ENCODE assay signal across 20 mouse cellular contexts in the genomic region with DNA sequence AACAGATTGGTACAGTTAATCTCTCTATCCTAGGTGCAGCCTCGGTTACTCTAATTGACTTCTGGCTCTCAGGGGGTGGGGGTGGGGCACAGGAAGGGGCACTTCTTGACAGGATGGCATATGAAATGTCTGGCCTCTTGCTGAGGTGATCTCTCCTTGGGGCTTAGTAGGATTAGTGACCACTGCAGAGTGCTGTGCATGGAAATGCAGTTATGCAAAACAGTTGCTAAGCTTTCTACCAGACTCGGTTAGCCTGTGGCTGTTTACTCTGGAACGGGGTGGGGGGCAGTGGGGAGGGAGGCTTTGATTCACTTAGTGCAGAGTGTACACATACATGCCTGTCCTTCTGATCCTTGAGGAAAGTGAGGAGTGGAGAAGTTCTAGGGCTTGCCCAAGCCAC.
DNase-seq lines count a peak whose midpoint lies in the region; ATAC-seq and TF ChIP-seq lines count a peak whose summit lies in the region.
"Had no signal": no experiment of that assay in that cellular context is flagged by ENCODE, and none has a peak within 500 bp of the region (broad histone marks: within the 10 kb centered on the region; RNA-seq: fewer than 3 reads in every experiment).

No protein-coding gene starts in this region.

- no peak overlapping the region for H3K4me3 ChIP-seq in hindbrain, embryonic 11.5 days (ENCODE audit: low read depth, low read length)
- H3K4me3 ChIP-seq in hindbrain, embryonic 10.5 days, result no peak overlapping the region
- no peak overlapping the region for H3K4me3 ChIP-seq in neural tube, embryonic 14.5 days (ENCODE audit: low read depth, low read length)
- H3K4me3 ChIP-seq in hindbrain, embryonic 16.5 days (ENCODE audit: low read length), result no peak overlapping the region
- H3K4me3 ChIP-seq in intestine, postnatal 0 days (ENCODE audit: low read depth, low read length), result no peak overlapping the region
- H3K4me3 ChIP-seq: gastrocnemius, adult 2 months; stomach, embryonic 15.5 days had no signal

- DNase-seq in hindbrain, embryonic 11.5 days (ENCODE audit: low spot score), result no peak
- DNase-seq in hindbrain, embryonic 10.5 days (ENCODE audit: low spot score), result no peak
- DNase-seq in neural tube, embryonic 10.5 days (ENCODE audit: extremely low spot score, low spot score), result no peak
- DNase-seq in retina, postnatal 1 day, result peak; percentile 68
- no peak for DNase-seq in Muller cell, postnatal 12 days (ENCODE audit: inconsistent ontology term)
- DNase-seq: adrenal gland, postnatal 10 days; cerebellum, adult 9-11 months; gastrocnemius, adult 2 months; heart, postnatal 4 days; kidney, adult 11 months; lung, adult 2 months; lung, postnatal 36 days; right cerebral cortex, postnatal 14 days; thymus, adult 18-20 months; thymus, postnatal 4 days had no signal

- no peaks in the 10 kb centered on the region for H3K27me3 ChIP-seq in hindbrain, embryonic 11.5 days (ENCODE audit: control insufficient read depth, insufficient read depth, low read length)
- peaks cover 14% of the 10 kb centered on the region; the same call in 1 of the 2 replicates for H3K27me3 ChIP-seq in hindbrain, embryonic 10.5 days (ENCODE audit: insufficient read depth, poor library complexity, severe bottlenecking)
- no peaks in the 10 kb centered on the region for H3K27me3 ChIP-seq in neural tube, embryonic 14.5 days (ENCODE audit: control insufficient read depth, insufficient read depth, low read length)
- no peaks in the 10 kb centered on the region for H3K27me3 ChIP-seq in hindbrain, embryonic 16.5 days (replicated peaks; ENCODE audit: control insufficient read depth, insufficient read depth, low read length)
- no peaks in the 10 kb centered on the region for H3K27me3 ChIP-seq in intestine, postnatal 0 days (replicated peaks; ENCODE audit: control insufficient read depth, insufficient read depth, low read length)
- H3K27me3 ChIP-seq: stomach, embryonic 15.5 days had no signal

- H3K9me3 ChIP-seq in hindbrain, embryonic 11.5 days (ENCODE audit: control insufficient read depth, low read length), result no peaks in the 10 kb centered on the region
- H3K9me3 ChIP-seq in hindbrain, embryonic 10.5 days, result no peaks in the 10 kb centered on the region
- no peaks in the 10 kb centered on the region for H3K9me3 ChIP-seq in neural tube, embryonic 14.5 days (ENCODE audit: control insufficient read depth, low read length)
- no peaks in the 10 kb centered on the region for H3K9me3 ChIP-seq in hindbrain, embryonic 16.5 days (ENCODE audit: control insufficient read depth, low read length)
- H3K9me3 ChIP-seq in intestine, postnatal 0 days (ENCODE audit: control insufficient read depth), result no peaks in the 10 kb centered on the region
- H3K9me3 ChIP-seq: stomach, embryonic 15.5 days had no signal

- ATAC-seq in hindbrain, embryonic 11.5 days (ENCODE audit: low FRiP score), result peak; percentile 33; the same call in 1 of the 2 replicates
- ATAC-seq in neural tube, embryonic 14.5 days (ENCODE audit: low read depth), result peak; percentile 20; the same call in 1 of the 2 replicates
- ATAC-seq in hindbrain, embryonic 16.5 days, result peak; percentile 29; the same call in 1 of the 2 replicates
- ATAC-seq in intestine, postnatal 0 days, result no peak

- H3K27ac ChIP-seq in hindbrain, embryonic 11.5 days (ENCODE audit: low read depth, low read length), result no peak overlapping the region
- H3K27ac ChIP-seq in hindbrain, embryonic 10.5 days, result no peak overlapping the region
- no peak overlapping the region for H3K27ac ChIP-seq in neural tube, embryonic 14.5 days (ENCODE audit: low read depth, low read length)
- H3K27ac ChIP-seq in hindbrain, embryonic 16.5 days (ENCODE audit: low read depth, low read length), result no peak overlapping the region
- no peak overlapping the region for H3K27ac ChIP-seq in intestine, postnatal 0 days (ENCODE audit: low read depth, low read length)
- H3K27ac ChIP-seq: gastrocnemius, adult 2 months; stomach, embryonic 15.5 days had no signal

- no peaks in the 10 kb centered on the region for H3K36me3 ChIP-seq in hindbrain, embryonic 11.5 days (ENCODE audit: control insufficient read depth, insufficient read depth, low read length)
- H3K36me3 ChIP-seq in hindbrain, embryonic 10.5 days, result no peaks in the 10 kb centered on the region
- no peaks in the 10 kb centered on the region for H3K36me3 ChIP-seq in neural tube, embryonic 14.5 days (ENCODE audit: control insufficient read depth, insufficient read depth, low read length)
- no peaks in the 10 kb centered on the region for H3K36me3 ChIP-seq in hindbrain, embryonic 16.5 days (ENCODE audit: control insufficient read depth, insufficient read depth, low read length)
- H3K36me3 ChIP-seq in intestine, postnatal 0 days (ENCODE audit: control insufficient read depth, insufficient read depth), result no peaks in the 10 kb centered on the region
- H3K36me3 ChIP-seq: stomach, embryonic 15.5 days had no signal

- H3K4me2 ChIP-seq in hindbrain, embryonic 11.5 days (replicated peaks; ENCODE audit: low read depth, low read length), result no peak overlapping the region
- no peak overlapping the region for H3K4me2 ChIP-seq in neural tube, embryonic 14.5 days (ENCODE audit: low read depth, low read length)
- H3K4me2 ChIP-seq in hindbrain, embryonic 16.5 days (ENCODE audit: low read length), result no peak overlapping the region
- H3K4me2 ChIP-seq in intestine, postnatal 0 days (replicated peaks; ENCODE audit: low read depth), result no peak overlapping the region
- H3K4me2 ChIP-seq: liver, embryonic 11.5 days; stomach, embryonic 15.5 days had no signal

- H3K9ac ChIP-seq in hindbrain, embryonic 11.5 days (ENCODE audit: low read depth, low read length), result no peak overlapping the region
- no peak overlapping the region for H3K9ac ChIP-seq in neural tube, embryonic 14.5 days (replicated peaks; ENCODE audit: low read depth, low read length)
- no peak overlapping the region for H3K9ac ChIP-seq in hindbrain, embryonic 16.5 days (ENCODE audit: low read depth, low read length)
- no peak overlapping the region for H3K9ac ChIP-seq in intestine, postnatal 0 days (ENCODE audit: low read depth, low read length)
- H3K9ac ChIP-seq: stomach, embryonic 15.5 days had no signal

- no peak for TF ChIP-seq CTCF in intestine, postnatal 0 days (IDR thresholded peaks at IDR 0.05; ENCODE audit: low read depth)

- 0 out of 2 replicates have a peak, but pooled peaks cover 2% of the 10 kb centered on the region for H3K4me1 ChIP-seq in hindbrain, embryonic 11.5 days (replicated peaks; ENCODE audit: control insufficient read depth, insufficient read depth, low read length)
- peaks cover 45% of the 10 kb centered on the region for H3K4me1 ChIP-seq in hindbrain, embryonic 10.5 days (replicated peaks)
- peaks cover 14% of the 10 kb centered on the region for H3K4me1 ChIP-seq in neural tube, embryonic 14.5 days (ENCODE audit: control insufficient read depth, insufficient read depth, low read length)
- peaks cover 16% of the 10 kb centered on the region for H3K4me1 ChIP-seq in hindbrain, embryonic 16.5 days (ENCODE audit: control insufficient read depth, insufficient read depth, low read depth, low read length)
- no peaks in the 10 kb centered on the region for H3K4me1 ChIP-seq in intestine, postnatal 0 days (replicated peaks; ENCODE audit: control insufficient read depth, insufficient read depth, low read length)

- 19% methylated on average over 3 of the region's 3 CpGs for WGBS in hindbrain, embryonic 11.5 days
- 15% methylated on average over 3 of the region's 3 CpGs for WGBS in hindbrain, embryonic 10.5 days
- 17% methylated on average over 3 of the region's 3 CpGs for WGBS in neural tube, embryonic 14.5 days
- 20% methylated on average over 3 of the region's 3 CpGs for WGBS in hindbrain, embryonic 16.5 days
- 27% methylated on average over 3 of the region's 3 CpGs for WGBS in intestine, postnatal 0 days
